Mouse (Mus musculus) forebrain, embryonic 12.5 days (tissue): ENCODE results near the gene Dhh. TPM values are rescaled to one million over a fixed set of nuclear protein-coding genes. Genes with fewer than 3 reads are reported as not detected.

Source experiments
- ATAC-seq: fragments of 200-750 bp; cut with Nextera tagmentation; 2 replicates; pipeline ENCODE4 v1.8.0; 2017; ENCODE audit warnings: moderate TSS enrichment; ENCODE audit not compliant: low FRiP score
- H3K27ac ChIP-seq: fragments of 300-500 bp; sonication (generic); 2 replicates; pipeline ENCODE4 v1.5.1; 2016; ENCODE audit warnings: mild to moderate bottlenecking
- H3K27me3 ChIP-seq: fragments of 300-500 bp; sonication (generic); 2 replicates; pipeline ENCODE4 v1.6.1; 2016; ENCODE audit warnings: mild to moderate bottlenecking
- H3K36me3 ChIP-seq: fragments of 300-500 bp; sonication (generic); replicated peaks from 2 replicates; pipeline ENCODE4 v1.6.1; 2016; ENCODE audit warnings: mild to moderate bottlenecking
- H3K4me1 ChIP-seq: fragments of 300-500 bp; sonication (generic); 2 replicates; pipeline ENCODE4 v1.6.1; 2016
- H3K4me2 ChIP-seq: fragments of 300-500 bp; sonication (generic); 2 replicates; pipeline ENCODE4 v1.6.1; 2016; ENCODE audit warnings: mild to moderate bottlenecking, moderate library complexity
- H3K4me3 ChIP-seq: fragments of 300-500 bp; sonication (generic); replicated peaks from 2 replicates; pipeline ENCODE4 v1.5.1; 2016; ENCODE audit warnings: mild to moderate bottlenecking
- H3K9ac ChIP-seq: fragments of 300-500 bp; sonication (generic); 2 replicates; pipeline ENCODE4 v1.6.1; 2016; ENCODE audit warnings: mild to moderate bottlenecking
- H3K9me3 ChIP-seq: fragments of 300-500 bp; sonication (generic); 2 replicates; pipeline ENCODE4 v1.6.1; 2016
- WGBS: fragments of 180-500 bp; shearing (Covaris S2); methylation state at CpG from one replicate; pipeline ENCODE4 v1.1.7; 2016; 5-methylcytosine and 5-hydroxymethylcytosine counted together
- polyA plus RNA-seq: library from polyadenylated mRNA; unstranded; fragments of >200 nt; fragmentation: Nextera tagmentation; extraction: Ambion mirVana; gene quantifications from 2 replicates; pipeline ENCODE4 v1.2.1, GENCODE M21; 2016

The Dhh gene
- polyA plus RNA-seq, 1 experiment from 2014 or later, result 0.51 TPM

DNA sequence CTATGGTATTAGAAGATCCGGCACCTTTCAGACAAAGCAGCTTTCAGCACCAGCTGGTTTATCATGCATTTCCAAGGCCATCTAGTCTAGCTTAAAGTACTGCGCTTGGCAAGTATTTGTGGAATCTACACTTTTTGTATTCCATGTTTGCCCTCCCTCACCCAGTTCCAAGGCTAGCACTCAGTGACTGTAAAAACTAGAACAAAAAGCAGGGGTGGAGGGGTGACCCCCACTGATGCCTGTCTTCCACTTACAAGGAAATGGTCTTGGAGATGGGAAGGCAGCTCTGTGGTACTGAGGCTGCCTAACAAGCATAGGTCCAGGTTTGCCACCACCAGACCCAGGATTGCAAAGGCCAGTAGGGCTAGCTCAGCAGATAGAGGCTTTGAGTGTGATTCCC lies 4.3 kb upstream of the Dhh start:
- Histone ChIP-seq H3K36me3 (peaks cover 45% of the 10 kb centered on the region), H3K27me3 (peaks cover 32% of the 10 kb centered on the region), H3K4me2 (no peak overlapping the region), H3K4me1 (peaks cover 12% of the 10 kb centered on the region), H3K9ac (no peak overlapping the region), H3K27ac (no peak overlapping the region), H3K9me3 (no peaks in the 10 kb centered on the region), H3K4me3 (no peak overlapping the region)
- WGBS, result 89% methylated on average over 2 of the region's 2 CpGs
- no peak for ATAC-seq

DNA sequence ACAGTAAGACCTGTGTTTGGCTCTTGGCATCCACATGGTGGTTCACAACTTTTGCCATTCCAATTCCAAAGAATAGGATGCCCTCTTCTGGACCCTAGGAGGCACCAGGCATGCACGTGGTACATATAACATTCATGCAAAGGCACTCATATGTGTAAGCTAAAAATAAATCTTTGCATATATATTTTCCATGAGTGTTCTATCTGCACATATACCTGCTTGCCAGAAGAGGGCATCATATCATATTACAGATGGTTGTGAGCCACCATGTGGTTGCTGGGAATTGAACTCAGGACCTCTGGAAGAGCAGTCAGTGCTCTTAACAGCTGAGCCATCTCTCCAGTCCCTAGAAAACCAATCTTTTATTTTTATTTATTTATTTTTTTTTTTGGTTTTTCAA lies 3.2 kb upstream of the Dhh start:
- no peak overlapping the region for H3K4me2 ChIP-seq
- H3K27me3 ChIP-seq, result peaks cover 42% of the 10 kb centered on the region
- no peaks in the 10 kb centered on the region for H3K9me3 ChIP-seq
- H3K36me3 ChIP-seq, result peaks cover 36% of the 10 kb centered on the region
- no peak overlapping the region for H3K4me3 ChIP-seq
- H3K4me1 ChIP-seq, result peaks cover 15% of the 10 kb centered on the region
- no peak overlapping the region for H3K9ac ChIP-seq
- 56% methylated on average over 1 of the region's 1 CpGs for WGBS
- no peak overlapping the region for H3K27ac ChIP-seq
- ATAC-seq, result no peak

DNA sequence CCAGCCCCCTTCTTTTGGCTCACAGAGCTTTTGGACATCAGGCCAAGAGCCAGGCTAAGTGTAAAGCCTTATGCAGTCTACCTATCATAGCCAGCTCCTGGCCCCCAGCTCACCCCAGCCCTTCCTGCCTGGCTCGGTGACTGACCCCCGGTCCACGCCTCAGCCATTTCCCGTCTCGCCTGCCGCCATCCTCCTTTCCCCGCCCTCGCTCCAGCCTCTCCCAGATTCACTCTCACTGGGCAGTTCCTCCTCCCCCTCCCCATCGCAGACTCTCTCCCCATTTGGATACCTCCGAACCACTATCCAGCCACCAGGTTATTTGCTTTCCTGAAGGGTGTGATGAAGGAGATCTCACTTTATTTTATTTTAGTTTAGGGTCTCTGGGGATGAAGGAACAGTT lies 845 bp downstream of the Dhh start:
- WGBS, result 2% methylated on average over 10 of the region's 10 CpGs
- H3K9me3 ChIP-seq, result no peaks in the 10 kb centered on the region
- peak overlapping the region; percentile 24 for H3K4me3 ChIP-seq
- peaks cover 44% of the 10 kb centered on the region for H3K4me1 ChIP-seq
- ATAC-seq, result no peak
- no peaks in the 10 kb centered on the region for H3K36me3 ChIP-seq
- no peak overlapping the region for H3K27ac ChIP-seq
- peak overlapping the region; percentile 45 for H3K4me2 ChIP-seq
- H3K27me3 ChIP-seq, result peaks cover 83% of the 10 kb centered on the region
- no peak overlapping the region for H3K9ac ChIP-seq

DNA sequence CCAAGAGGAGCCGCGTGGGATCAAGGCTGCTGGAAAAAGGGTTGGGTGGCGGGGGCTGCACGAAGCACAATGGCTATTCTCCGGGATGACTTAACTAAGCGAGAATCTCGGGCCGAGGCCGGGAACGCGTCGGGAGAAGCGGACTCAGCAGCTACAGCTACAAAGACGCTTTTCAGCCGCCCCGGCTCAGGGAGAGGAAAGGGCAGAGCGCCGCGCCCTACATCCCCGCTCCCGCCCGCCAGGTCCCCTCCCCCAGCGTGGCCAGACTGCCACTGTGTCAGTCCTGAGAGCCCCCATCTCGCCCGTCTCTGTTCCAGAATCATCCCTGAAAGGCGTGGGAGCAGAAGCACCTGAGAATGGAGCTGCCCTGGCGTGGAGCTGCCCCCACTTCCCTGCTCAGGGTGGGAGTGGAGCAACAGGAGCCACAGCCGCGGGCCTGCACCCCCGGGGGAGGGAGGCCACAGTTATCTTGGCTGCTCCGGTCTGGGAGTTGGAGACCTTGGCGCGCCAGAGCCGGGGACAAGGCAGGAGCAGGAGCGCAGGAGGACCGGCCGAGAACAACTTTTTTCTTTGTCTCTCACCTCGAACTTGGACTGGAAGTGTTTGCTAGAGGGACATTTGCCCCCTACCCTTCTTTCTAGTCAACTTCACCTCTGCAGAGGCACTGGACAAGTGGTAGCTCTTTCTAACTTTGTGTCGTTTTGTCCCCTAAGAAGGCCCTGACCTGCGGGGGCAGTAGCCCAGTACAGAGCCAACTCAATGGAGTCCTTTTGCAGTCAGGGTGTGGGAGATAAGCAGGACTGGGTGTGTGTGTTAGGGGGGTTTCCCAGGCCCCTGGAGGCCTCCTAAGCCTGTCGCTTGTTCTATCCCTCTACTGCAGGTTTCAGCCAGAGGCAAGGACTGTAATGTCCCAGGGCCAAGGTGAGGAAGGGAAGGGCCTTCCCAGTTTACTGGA lies 2.4 kb downstream of the Dhh start:
- Histone ChIP-seq H3K9me3 (no peaks in the 10 kb centered on the region), H3K27me3 (peaks cover 97% of the 10 kb centered on the region), H3K36me3 (no peaks in the 10 kb centered on the region), H3K4me3 (peak overlapping the region; percentile 47), H3K27ac (0 out of 2 replicates have a peak overlapping the region, but pooled peaks have one; percentile 19), H3K9ac (peak overlapping the region; percentile 46), H3K4me2 (peak overlapping the region; percentile 56), H3K4me1 (peaks cover 47% of the 10 kb centered on the region)
- 0 out of 2 replicates have a peak, but pooled peaks have one; percentile 13 for ATAC-seq
- WGBS, result 1% methylated on average over 41 of the region's 41 CpGs

DNA sequence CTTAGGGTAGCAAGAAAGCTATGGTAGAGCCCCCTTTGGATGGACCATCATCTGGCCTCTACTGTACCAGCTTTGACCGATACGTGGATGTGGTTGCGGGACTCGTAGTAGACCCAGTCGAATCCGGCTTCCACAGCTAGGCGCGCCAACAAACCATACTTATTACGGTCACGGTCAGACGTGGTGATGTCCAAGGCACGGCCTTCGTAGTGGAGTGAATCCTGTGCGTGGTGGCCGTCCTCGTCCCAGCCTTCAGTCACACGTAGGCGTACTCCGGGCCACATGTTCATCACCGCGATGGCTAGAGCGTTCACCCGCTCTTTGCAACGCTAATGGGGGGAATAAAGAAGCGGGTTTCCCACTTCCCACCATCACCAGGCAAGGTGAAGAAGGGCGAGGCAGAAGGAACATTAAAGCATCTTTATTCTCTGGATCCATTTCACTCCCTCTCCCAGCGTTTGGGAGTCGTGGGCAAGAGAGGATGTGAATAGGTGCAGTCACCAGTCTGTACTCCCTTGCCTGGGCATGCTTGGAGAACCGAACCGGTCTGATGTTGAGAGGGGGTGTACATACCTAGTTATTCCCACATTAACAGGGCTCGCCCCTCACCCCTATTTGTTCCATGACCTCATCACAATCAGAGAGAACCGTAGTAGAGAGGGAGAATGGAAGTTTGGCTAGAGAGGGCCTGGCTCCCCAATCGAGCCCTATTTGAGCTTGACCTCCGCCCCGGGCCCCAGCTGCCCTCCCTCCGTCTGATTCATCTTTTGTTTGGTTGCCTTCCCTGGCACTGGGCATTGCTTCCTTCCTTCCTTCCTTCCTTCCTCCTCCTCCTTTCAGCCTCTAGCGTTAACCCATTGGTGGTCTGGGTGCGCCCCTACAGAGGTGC lies 3.4 kb downstream of the Dhh start:
- peak overlapping the region; percentile 46 for H3K9ac ChIP-seq
- ATAC-seq, result peak; percentile 34; the same call in 1 of the 2 replicates
- peak overlapping the region; percentile 91 for H3K4me2 ChIP-seq
- peaks cover 47% of the 10 kb centered on the region for H3K4me1 ChIP-seq
- H3K27me3 ChIP-seq, result peaks cover 89% of the 10 kb centered on the region
- no peaks in the 10 kb centered on the region for H3K9me3 ChIP-seq
- 0 out of 2 replicates have a peak overlapping the region, but pooled peaks have one; percentile 19 for H3K27ac ChIP-seq
- H3K4me3 ChIP-seq, result peak overlapping the region; percentile 47
- H3K36me3 ChIP-seq, result no peaks in the 10 kb centered on the region
- 2% methylated on average over 38 of the region's 38 CpGs for WGBS

DNA sequence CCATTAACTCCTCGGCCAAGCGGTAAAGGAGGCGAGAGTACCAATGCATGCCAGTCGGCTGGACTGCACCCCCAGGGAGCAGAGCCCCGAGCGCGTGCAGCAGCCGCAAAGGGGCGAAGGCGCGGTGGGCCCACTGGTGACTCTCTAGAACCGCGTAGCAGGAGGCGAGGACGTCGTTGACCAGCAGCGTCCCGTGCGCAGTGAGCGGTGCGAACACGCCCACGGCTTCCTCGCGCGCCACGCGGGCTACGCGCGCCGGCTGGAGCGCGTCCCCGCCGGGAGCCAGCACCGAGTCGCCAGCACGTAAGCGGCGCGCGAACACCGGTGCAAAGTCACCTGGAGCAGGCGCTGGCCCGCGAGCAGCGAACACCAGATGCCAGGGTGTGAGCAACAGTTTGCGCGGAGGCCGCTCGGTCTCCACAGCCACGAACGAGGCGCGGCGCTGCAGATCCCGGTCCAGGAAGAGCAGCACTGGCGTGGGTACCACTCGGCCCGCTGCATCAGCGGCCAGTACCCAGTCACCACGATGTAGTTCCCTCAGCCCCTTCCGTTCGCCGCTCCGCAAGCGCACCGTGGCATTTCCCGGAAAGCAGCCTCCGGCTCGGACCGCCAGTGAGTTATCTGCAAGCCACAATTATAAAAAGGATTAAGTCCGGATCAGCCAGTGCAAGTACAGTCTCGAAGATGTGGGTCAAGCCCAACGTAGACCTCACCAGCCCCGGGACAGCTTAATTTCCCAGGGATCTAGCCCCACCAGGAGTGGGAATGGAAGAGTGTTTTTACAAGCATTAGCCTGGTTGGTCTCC lies 4.2 kb downstream of the Dhh start, which contains the start of gene Rhebl1:
Gene Rhebl1, minus strand, starts transcription at position 601 of the 806 bp plus-strand sequence.
- H3K4me2 ChIP-seq, result peak within 1 kb of the TSS; percentile 91
- H3K9me3 ChIP-seq, result no peaks in the 10 kb centered on the region
- WGBS, result under 1% methylated on average over 77 of the region's 77 CpGs
- H3K4me1 ChIP-seq, result peaks cover 47% of the 10 kb centered on the region
- H3K36me3 ChIP-seq, result no peaks in the 10 kb centered on the region
- ATAC-seq, result no peak
- H3K27me3 ChIP-seq, result peaks cover 81% of the 10 kb centered on the region
- H3K4me3 ChIP-seq, result peak within 1 kb of the TSS; percentile 47
- H3K9ac ChIP-seq, result peak within 1 kb of the TSS; percentile 56
- no peak within 1 kb of the TSS for H3K27ac ChIP-seq

DNA sequence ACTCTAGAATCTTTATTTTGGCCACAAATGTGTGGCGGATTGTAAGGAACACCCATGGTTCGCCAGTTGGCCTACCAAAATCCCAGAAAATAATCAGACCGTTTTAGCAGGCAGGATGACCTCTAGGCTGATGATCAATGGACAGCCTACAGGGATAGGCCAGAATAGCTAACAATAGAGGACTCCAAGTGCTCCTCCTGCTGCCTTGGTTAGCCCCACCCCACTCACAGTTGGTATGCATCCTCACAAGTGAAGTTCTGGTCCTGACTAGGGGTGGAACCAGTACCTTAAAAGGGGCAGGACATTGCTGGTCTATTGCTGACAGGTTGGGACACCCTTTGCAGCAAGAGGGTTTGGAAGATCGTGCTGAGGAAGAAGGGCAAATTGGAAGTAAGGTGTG lies 5.3 kb downstream of the Dhh start:
- ATAC-seq, result no peak
- Histone ChIP-seq H3K4me2 (no peak overlapping the region), H3K9ac (no peak overlapping the region), H3K9me3 (no peaks in the 10 kb centered on the region), H3K27ac (no peak overlapping the region), H3K36me3 (no peaks in the 10 kb centered on the region), H3K4me1 (peaks cover 40% of the 10 kb centered on the region), H3K27me3 (peaks cover 70% of the 10 kb centered on the region), H3K4me3 (no peak overlapping the region)
- 38% methylated on average over 4 of the region's 4 CpGs for WGBS

DNA sequence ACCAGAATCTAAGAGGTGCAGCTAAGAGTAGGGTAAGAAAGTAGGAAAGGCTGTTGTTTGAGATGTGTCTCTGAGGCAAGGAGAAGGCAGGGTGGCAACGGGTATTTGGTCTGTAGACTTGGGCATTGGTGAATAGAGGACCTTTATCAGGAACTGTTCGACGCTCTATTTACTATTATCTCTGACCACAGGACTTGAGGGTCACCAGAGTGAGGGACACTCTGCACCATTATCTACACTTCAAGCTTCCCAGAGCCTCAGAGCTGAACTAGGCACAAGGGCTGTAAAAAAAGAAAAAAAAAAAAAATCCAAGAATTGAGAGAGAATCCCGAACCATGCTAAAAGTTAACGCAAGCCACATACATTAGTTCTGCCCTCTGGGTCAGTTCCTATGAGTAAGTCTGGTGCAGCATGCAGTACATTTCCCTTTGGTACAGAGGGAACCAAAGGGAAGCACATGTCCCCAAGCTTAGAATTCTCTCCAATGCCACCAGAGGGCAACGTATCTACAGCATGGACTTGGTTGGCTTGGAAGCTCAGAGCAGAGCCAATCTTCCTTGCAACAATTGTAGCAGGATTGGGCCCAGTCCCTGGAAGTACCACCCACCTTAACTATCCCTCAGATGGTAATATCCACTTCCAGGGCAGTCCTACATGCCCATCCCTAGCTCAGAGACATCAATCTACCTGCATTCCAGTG lies 6.3 kb downstream of the Dhh start:
- Histone ChIP-seq H3K4me1 (peaks cover 32% of the 10 kb centered on the region), H3K4me3 (no peak overlapping the region), H3K36me3 (no peaks in the 10 kb centered on the region), H3K9ac (no peak overlapping the region), H3K27ac (no peak overlapping the region), H3K4me2 (no peak overlapping the region), H3K9me3 (no peaks in the 10 kb centered on the region), H3K27me3 (peaks cover 60% of the 10 kb centered on the region)
- WGBS, result 41% methylated on average over 6 of the region's 6 CpGs
- ATAC-seq, result peak; percentile 39; the same call in 1 of the 2 replicates

DNA sequence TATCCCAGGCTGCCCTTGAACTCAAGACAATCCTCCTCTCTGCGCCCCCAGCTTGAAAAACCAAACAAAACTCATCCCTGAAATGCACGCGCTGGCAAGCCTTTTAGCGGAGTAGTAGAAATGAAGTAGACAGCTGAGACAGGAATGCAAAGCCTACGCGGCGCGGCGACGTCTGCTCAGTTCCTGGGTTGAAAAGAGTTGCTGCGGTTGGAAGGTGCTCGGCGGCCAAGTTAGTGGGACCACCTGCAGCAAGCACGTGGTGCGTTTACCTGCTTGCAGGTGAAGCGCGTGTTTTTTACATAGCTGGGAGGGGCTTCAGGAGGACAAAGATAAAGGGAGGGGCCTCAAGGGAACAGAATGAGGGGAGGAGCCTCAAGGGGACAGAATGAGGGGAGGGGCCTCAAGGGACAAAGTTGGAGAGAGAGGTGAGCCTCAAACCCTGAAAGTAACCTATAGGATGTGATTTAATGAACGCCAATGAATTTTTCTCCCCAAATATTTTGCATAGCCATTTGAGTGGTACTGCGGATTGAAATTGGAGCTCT lies 7.1 kb downstream of the Dhh start:
- WGBS, result 9% methylated on average over 19 of the region's 19 CpGs
- Histone ChIP-seq H3K9me3 (no peaks in the 10 kb centered on the region), H3K27me3 (peaks cover 52% of the 10 kb centered on the region), H3K4me2 (peak overlapping the region; percentile 25; the same call in 1 of the 2 replicates), H3K4me3 (no peak overlapping the region), H3K9ac (no peak overlapping the region), H3K27ac (no peak overlapping the region), H3K36me3 (no peaks in the 10 kb centered on the region), H3K4me1 (peaks cover 31% of the 10 kb centered on the region)
- ATAC-seq, result no peak

DNA sequence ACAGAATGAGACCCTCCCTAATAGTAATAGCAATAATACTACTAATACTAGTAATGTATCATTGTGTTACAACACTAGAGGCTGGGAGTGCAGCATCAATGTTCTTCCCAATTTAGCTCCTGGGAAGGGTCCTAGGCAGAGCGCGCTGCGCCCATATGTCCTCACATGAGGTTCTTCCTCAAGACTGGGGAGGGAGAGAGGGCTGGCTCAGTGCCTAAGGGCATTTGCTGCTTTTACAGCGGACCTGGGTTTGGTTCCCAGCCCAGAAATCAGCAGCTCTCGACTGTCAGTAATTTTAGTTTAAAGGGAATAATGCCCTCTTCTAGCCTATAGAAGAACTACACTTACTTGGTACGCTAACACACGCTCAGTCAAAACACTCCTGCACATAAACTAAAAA lies 10.8 kb downstream of the Dhh start:
- H3K9ac ChIP-seq, result no peak overlapping the region
- peaks cover 15% of the 10 kb centered on the region for H3K27me3 ChIP-seq
- H3K4me2 ChIP-seq, result no peak overlapping the region
- no peak for ATAC-seq
- H3K36me3 ChIP-seq, result no peaks in the 10 kb centered on the region
- H3K4me1 ChIP-seq, result peaks cover 3% of the 10 kb centered on the region; the same call in 1 of the 2 replicates
- H3K9me3 ChIP-seq, result no peaks in the 10 kb centered on the region
- 81% methylated on average over 7 of the region's 7 CpGs for WGBS
- no peak overlapping the region for H3K4me3 ChIP-seq
- no peak overlapping the region for H3K27ac ChIP-seq
